Mouse (Mus musculus): ENCODE results near the gene Ndufaf3. TPM values are rescaled to one million over a fixed set of nuclear protein-coding genes. Genes with fewer than 3 reads are reported as not detected.

The Ndufaf3 gene
- total and polyA plus RNA-seq, 2 experiments from 2014 or later, result 70.7 to 104 TPM

DNA sequence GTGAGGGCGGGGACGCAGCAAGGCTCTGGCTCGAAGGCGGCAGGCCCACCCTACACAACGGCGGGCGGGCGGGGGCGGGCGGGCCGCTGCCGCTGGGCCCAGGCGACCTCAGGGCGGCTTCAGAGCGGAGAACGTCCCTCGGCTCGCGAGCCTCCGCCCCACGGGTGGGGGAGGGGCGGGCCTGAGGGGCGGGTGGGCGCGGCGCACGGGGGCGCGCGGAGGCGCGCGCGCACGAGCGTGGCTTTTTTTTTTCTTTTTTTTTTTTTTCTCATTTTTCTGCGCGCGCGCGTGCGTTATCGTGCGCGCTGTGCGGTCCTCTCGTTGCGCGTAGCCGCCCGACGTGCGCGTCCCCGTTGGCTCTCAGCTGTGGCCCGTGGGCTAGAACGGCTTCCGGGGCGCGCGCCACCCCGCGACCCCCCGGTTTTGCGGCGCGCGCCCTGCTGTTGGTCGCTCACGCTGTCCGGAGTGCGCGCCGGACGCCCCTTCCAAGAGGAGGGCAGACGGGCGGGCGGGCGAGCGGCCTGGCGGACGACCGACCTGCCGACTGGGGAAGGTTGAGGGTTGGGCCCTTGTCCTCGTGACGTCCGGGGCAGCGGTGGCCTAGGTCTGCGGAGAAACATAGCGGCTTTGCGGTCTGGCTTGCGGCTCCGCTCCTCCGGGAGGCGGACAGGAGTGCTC, 49.8 kb downstream of the Ndufaf3 start:
- under 1% methylated on average over 62 of the region's 95 CpGs for WGBS
- peaks cover 32% of the 10 kb centered on the region for H3K36me3 ChIP-seq (ENCODE audit: insufficient read depth)
- DNase-seq (peak; percentile 93), ATAC-seq (peak; percentile 67)
- H3K27me3 ChIP-seq (ENCODE audit: insufficient read depth, low read length), result no peaks in the 10 kb centered on the region
- peak overlapping the region; percentile 95 for H3K9ac ChIP-seq
- H3K4me2 ChIP-seq (ENCODE audit: low read depth), result peak overlapping the region; percentile 75
- peak overlapping the region; percentile 100 for H3K27ac ChIP-seq (ENCODE audit: low read depth, low read length)
- TF ChIP-seq CTCF (IDR thresholded peaks at IDR 0.05; ENCODE audit: low read depth), result peak; percentile 10; the same call in 1 of the 2 replicates
- peak overlapping the region; percentile 87 for H3K4me3 ChIP-seq (ENCODE audit: low read depth, low read length)
- no peaks in the 10 kb centered on the region for H3K9me3 ChIP-seq (ENCODE audit: low read length)
- H3K4me1 ChIP-seq (ENCODE audit: insufficient read depth), result peaks cover 10% of the 10 kb centered on the region

DNA sequence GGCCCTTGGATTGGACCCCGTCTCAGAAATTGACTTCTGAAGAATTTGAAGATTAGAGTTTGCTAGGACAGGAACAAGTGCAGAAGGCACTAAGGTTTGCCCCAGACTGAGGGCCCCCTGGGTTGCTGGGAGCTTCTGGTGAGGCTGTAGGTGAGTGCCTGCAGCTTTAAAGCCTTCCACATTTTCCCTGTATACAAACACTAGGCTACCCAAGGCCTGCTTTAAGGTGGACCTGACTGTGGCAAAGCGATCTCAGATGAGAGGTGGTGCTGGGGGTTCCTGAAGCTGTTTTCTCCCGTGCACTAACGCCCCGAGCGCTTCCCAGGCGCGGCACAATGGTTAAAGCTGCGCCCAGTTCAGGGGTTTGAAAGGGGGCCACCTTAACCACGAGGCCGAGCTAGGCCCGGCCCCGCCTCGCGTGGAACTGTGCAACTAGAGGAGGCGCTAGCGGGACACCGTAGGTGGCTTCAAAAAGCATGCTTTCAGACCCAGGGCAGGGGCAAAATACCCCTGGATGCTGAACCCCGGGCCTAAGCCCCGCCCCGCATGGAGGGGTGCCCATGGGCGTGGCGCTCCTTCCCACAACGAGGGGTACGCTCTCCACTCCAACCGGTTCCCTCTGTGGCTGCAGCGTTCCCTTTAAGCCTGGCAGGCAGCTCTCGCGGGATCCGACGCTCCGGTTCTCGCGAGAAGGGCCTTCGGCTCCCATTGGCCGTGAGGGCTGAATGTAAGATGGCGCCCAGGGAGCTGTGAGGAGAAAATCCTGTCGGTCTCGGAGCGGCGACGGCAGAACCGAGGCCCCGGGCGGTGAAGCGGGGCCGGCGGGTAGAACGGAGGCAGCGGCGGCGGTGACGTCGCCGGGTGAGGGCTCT, 50.6 kb downstream of the Ndufaf3 start, which contains the start of gene Qrich1:
Gene Qrich1, plus strand, starts transcription at position 427 of the 872 bp plus-strand sequence.
- Histone ChIP-seq H3K9me3 (ENCODE audit: low read length) (no peaks in the 10 kb centered on the region), H3K9ac (peak within 1 kb of the TSS; percentile 95), H3K4me3 (ENCODE audit: low read depth, low read length) (peak within 1 kb of the TSS; percentile 87), H3K36me3 (ENCODE audit: insufficient read depth) (peaks cover 39% of the 10 kb centered on the region), H3K4me2 (ENCODE audit: low read depth) (peak within 1 kb of the TSS; percentile 75), H3K27ac (ENCODE audit: low read depth, low read length) (peak within 1 kb of the TSS; percentile 100), H3K4me1 (ENCODE audit: insufficient read depth) (peaks cover 10% of the 10 kb centered on the region), H3K27me3 (ENCODE audit: insufficient read depth, low read length) (no peaks in the 10 kb centered on the region)
- peak; percentile 99 for DNase-seq
- ATAC-seq, result peak; percentile 98
- WGBS, result 2% methylated on average over 55 of the region's 55 CpGs
- TF ChIP-seq CTCF (IDR thresholded peaks at IDR 0.05; ENCODE audit: low read depth), result peak; percentile 52

MicroRNAs within 50 kb of the gene (microRNA counts, 519-probe panel; counts per million panel counts)
- 4,669 counts per million, percentile 62 among the panel's probes with 10 or more counts for microRNA mmu-miR-191
- 2,714 counts per million, percentile 21 among the panel's probes with 10 or more counts for microRNA mmu-miR-425

Small RNA genes within 50 kb of the gene (microRNA-seq; reads per million reads assigned to microRNA genes)
- gene Gm24083, result 0 reads per million in 2 experiments
- gene Mir191, result 0 reads per million in 2 experiments
- gene Mir425, result 996 to 1,350 reads per million in 2 experiments

Other genes with a start within 250 kb of the Ndufaf3 start
- 184 and 264 TPM in 2 replicates for gene Gpx1, start 228.5 kb downstream of the Ndufaf3 start, total RNA-seq (2014; rRNA removed)
- 446 and 498 TPM in 2 replicates for gene Gpx1, start 228.5 kb downstream of the Ndufaf3 start, polyA plus RNA-seq (2015; fragmentation: Nextera tagmentation; extraction: Ambion mirVana)
- gene Usp4, start 219.6 kb downstream of the Ndufaf3 start, total RNA-seq (2014; rRNA removed), result 112 and 134 TPM in 2 replicates
- gene Usp4, start 219.6 kb downstream of the Ndufaf3 start, polyA plus RNA-seq (2015; fragmentation: Nextera tagmentation; extraction: Ambion mirVana), result 93.9 and 112 TPM in 2 replicates
- 2.8 and 4.2 TPM in 2 replicates for gene 1700102P08Rik, start 174.6 kb downstream of the Ndufaf3 start, total RNA-seq (2014; rRNA removed)
- 0.87 and 1.2 TPM in 2 replicates for gene 1700102P08Rik, start 174.6 kb downstream of the Ndufaf3 start, polyA plus RNA-seq (2015; fragmentation: Nextera tagmentation; extraction: Ambion mirVana)
- 1.8 and 1.9 TPM in 2 replicates for gene Ccdc36, start 138.9 kb downstream of the Ndufaf3 start, total RNA-seq (2014; rRNA removed)
- gene Ccdc36, start 138.9 kb downstream of the Ndufaf3 start, polyA plus RNA-seq (2015; fragmentation: Nextera tagmentation; extraction: Ambion mirVana), result 1.2 and 1.8 TPM in 2 replicates
- not detected in 2 replicates for gene BC048562, start 131.0 kb downstream of the Ndufaf3 start, total RNA-seq (2014; rRNA removed)
- gene BC048562, start 131.0 kb downstream of the Ndufaf3 start, polyA plus RNA-seq (2015; fragmentation: Nextera tagmentation; extraction: Ambion mirVana), result not detected in 2 replicates
- 37.2 and 38.7 TPM in 2 replicates for gene Ccdc71, start 106.9 kb downstream of the Ndufaf3 start, total RNA-seq (2014; rRNA removed)
- gene Ccdc71, start 106.9 kb downstream of the Ndufaf3 start, polyA plus RNA-seq (2015; fragmentation: Nextera tagmentation; extraction: Ambion mirVana), result 51.6 and 55.8 TPM in 2 replicates
- gene Klhdc8b, start 105.9 kb downstream of the Ndufaf3 start, total RNA-seq (2014; rRNA removed), result 68.7 and 95.6 TPM in 2 replicates
- 45.5 and 56.5 TPM in 2 replicates for gene Klhdc8b, start 105.9 kb downstream of the Ndufaf3 start, polyA plus RNA-seq (2015; fragmentation: Nextera tagmentation; extraction: Ambion mirVana)
- gene Lamb2, start 87.7 kb downstream of the Ndufaf3 start, total RNA-seq (2014; rRNA removed), result 22.5 and 36.3 TPM in 2 replicates
- 9.1 and 12.5 TPM in 2 replicates for gene Lamb2, start 87.7 kb downstream of the Ndufaf3 start, polyA plus RNA-seq (2015; fragmentation: Nextera tagmentation; extraction: Ambion mirVana)
- 90.3 and 97.0 TPM in 2 replicates for gene Usp19, start 76.8 kb downstream of the Ndufaf3 start, total RNA-seq (2014; rRNA removed)
- gene Usp19, start 76.8 kb downstream of the Ndufaf3 start, polyA plus RNA-seq (2015; fragmentation: Nextera tagmentation; extraction: Ambion mirVana), result 32.2 and 41.5 TPM in 2 replicates
- 121 and 155 TPM in 2 replicates for gene Qars, start 59.7 kb downstream of the Ndufaf3 start, total RNA-seq (2014; rRNA removed)
- 55.1 and 59.5 TPM in 2 replicates for gene Qars, start 59.7 kb downstream of the Ndufaf3 start, polyA plus RNA-seq (2015; fragmentation: Nextera tagmentation; extraction: Ambion mirVana)
- 206 and 265 TPM in 2 replicates for gene Qrich1, start 50.6 kb downstream of the Ndufaf3 start, total RNA-seq (2014; rRNA removed)
- gene Qrich1, start 50.6 kb downstream of the Ndufaf3 start, polyA plus RNA-seq (2015; fragmentation: Nextera tagmentation; extraction: Ambion mirVana), result 109 and 123 TPM in 2 replicates
- gene Impdh2, start 7.1 kb downstream of the Ndufaf3 start, total RNA-seq (2014; rRNA removed), result 115 and 129 TPM in 2 replicates
- gene Impdh2, start 7.1 kb downstream of the Ndufaf3 start, polyA plus RNA-seq (2015; fragmentation: Nextera tagmentation; extraction: Ambion mirVana), result 102 and 106 TPM in 2 replicates
- 99.6 and 115 TPM in 2 replicates for gene Dalrd3, start 2.5 kb upstream of the Ndufaf3 start, total RNA-seq (2014; rRNA removed)
- gene Dalrd3, start 2.5 kb upstream of the Ndufaf3 start, polyA plus RNA-seq (2015; fragmentation: Nextera tagmentation; extraction: Ambion mirVana), result 221 and 261 TPM in 2 replicates
- gene Wdr6, start 11.3 kb upstream of the Ndufaf3 start, total RNA-seq (2014; rRNA removed), result 353 and 511 TPM in 2 replicates
- 206 and 283 TPM in 2 replicates for gene Wdr6, start 11.3 kb upstream of the Ndufaf3 start, polyA plus RNA-seq (2015; fragmentation: Nextera tagmentation; extraction: Ambion mirVana)
- gene P4htm, start 30.2 kb upstream of the Ndufaf3 start, total RNA-seq (2014; rRNA removed), result 29.2 and 39.3 TPM in 2 replicates
- gene P4htm, start 30.2 kb upstream of the Ndufaf3 start, polyA plus RNA-seq (2015; fragmentation: Nextera tagmentation; extraction: Ambion mirVana), result 35.4 and 39.9 TPM in 2 replicates
- 68.2 and 70.9 TPM in 2 replicates for gene Arih2, start 82.0 kb upstream of the Ndufaf3 start, total RNA-seq (2014; rRNA removed)
- 32.3 and 40.3 TPM in 2 replicates for gene Arih2, start 82.0 kb upstream of the Ndufaf3 start, polyA plus RNA-seq (2015; fragmentation: Nextera tagmentation; extraction: Ambion mirVana)
- gene Slc25a20, start 94.7 kb upstream of the Ndufaf3 start, total RNA-seq (2014; rRNA removed), result 37.6 and 40.5 TPM in 2 replicates
- gene Slc25a20, start 94.7 kb upstream of the Ndufaf3 start, polyA plus RNA-seq (2015; fragmentation: Nextera tagmentation; extraction: Ambion mirVana), result 35.2 and 39.6 TPM in 2 replicates
- gene Prkar2a, start 121.9 kb upstream of the Ndufaf3 start, total RNA-seq (2014; rRNA removed), result 81.2 and 104 TPM in 2 replicates
- 23.0 and 34.3 TPM in 2 replicates for gene Prkar2a, start 121.9 kb upstream of the Ndufaf3 start, polyA plus RNA-seq (2015; fragmentation: Nextera tagmentation; extraction: Ambion mirVana)
- 136 and 140 TPM in 2 replicates for gene Ip6k2, start 216.4 kb upstream of the Ndufaf3 start, total RNA-seq (2014; rRNA removed)
- 218 and 226 TPM in 2 replicates for gene Ip6k2, start 216.4 kb upstream of the Ndufaf3 start, polyA plus RNA-seq (2015; fragmentation: Nextera tagmentation; extraction: Ambion mirVana)
- gene Nckipsd, start 240.9 kb upstream of the Ndufaf3 start, total RNA-seq (2014; rRNA removed), result 27.4 and 27.6 TPM in 2 replicates
- gene Nckipsd, start 240.9 kb upstream of the Ndufaf3 start, polyA plus RNA-seq (2015; fragmentation: Nextera tagmentation; extraction: Ambion mirVana), result 18.6 and 24.5 TPM in 2 replicates

Data from forebrain, postnatal 0 days (tissue).